Mouse (Mus musculus): ENCODE data around the gene Sik3.
"Not testable (repeated sequence)": the region's sequence is repeated elsewhere in the genome, so short reads cannot be mapped to it uniquely, and the experiment has no call there.

Sik3 gene

DNA sequence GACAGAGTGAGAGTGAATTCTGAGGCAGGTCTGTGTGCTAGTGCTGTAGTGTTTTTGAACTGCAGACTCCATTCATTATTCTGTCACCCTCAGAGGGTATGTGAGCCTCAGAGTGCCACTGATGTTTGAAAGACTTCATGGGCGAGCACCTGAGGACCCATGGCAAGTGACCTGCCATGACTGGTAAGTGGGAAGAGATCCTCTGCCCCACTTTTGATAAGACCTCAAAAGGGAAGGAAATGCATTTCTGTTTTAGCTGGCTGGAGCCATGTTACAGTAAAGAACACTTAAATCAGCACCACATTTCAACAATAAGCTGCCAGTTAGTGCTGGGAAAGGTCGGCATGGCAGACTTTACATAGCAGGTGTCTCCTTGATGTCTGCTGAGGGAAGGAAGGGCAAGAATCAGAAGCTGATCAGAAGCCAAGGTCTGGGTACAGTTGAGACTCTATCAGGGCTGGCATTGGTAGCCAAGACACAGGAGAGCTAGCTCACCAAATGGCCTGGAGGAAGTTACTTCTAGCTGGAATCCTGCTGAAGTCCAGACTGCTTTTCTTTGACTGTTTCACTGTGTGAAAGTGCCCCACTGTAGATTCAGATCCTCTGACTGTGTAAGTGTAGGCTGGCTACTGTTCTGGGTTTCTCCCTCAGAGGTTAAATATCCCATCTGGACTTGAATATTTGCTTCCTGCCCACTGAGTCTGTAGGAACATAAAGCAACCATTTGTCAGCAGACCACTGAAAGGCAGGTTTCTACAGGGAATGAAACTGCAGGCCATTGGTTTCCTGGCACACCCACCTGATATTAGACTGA is 138.5 kb downstream of the Sik3 start:
- no peak for DNase-seq (ENCODE audit: low read depth, low spot score)

DNA sequence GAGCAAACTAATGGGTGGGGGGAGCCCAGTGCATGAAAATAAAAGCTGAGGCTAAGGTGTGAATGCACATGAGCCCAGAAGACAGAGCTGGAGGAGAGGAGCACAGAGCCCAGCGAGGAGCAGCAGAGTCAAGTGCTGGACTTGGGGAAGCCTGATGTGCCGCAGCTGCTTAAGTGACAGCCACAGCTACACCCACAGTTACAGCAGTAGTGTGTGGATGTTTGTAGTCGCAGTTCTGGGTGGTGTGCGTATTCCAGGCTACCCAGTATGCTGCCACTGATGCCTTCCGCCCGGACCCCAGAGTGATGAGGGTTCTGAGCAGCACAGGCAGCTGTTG is 139.1 kb downstream of the Sik3 start:
- DNase-seq (ENCODE audit: low read depth, low spot score) = no peak

DNA sequence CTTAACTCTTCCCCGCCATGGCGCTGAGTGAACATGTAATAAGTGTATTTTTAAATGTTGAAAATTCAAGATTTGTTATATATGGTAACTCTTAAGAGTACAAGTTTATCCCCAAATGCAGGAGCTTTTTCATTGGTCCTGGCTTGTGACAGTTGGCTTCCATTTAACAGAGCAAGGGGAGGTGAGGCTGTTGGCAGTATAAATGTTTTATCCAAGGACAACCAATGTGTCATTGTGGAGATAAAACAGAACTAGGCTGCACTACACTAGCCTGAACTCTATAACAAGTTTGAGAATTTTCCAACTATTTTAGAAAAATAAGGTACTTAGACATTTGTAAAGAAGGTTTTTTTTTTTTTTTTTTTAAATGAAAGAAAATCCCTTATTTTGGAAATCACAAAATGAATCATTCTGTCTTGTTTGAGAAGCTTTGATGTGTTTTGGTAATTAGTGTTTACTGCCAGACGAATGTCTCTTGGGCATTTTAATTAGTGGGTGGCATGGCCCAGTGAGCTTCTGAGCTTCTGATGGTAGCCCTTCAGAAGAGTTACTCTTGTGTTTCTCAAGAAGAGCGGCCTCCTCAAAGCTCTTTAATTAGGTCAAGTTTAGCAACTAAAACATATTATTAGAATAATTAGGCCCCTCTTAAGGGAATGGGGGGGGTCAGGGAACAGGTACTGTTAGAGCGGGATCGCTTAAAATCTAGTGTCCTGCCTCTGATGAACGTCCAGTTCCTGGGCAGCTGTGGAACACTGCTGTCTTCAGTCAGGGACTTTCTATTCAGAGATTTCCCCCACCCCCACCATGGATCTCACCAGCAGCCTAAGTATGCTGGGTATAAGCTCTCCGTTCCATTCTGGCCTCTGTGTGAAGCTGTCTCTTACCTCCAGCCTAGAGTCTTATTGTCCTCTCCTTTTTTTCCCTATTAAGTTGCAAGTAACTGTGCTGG is 139.7 kb downstream of the Sik3 start:
- DNase-seq (ENCODE audit: low read depth, low spot score) = no peak

DNA sequence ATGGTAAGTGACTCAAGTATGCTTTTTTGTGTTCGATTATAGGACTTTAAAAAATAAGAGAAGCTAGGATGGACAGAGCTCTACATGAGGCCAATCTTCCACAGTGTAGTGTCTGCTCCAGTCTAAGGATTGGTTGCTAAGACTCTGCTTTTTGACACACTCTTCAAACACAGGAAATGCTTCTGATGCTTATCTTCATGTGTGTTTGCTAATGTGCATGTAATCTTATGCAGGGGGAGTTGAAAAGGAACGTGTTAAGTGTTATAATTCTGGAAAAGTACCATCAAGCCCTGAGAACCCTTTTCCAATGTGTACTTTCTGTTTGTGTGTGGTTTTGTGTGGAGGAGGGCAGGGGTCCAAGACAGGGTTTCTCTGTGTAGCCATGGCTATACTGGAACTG is 141.8 kb downstream of the Sik3 start:
- DNase-seq (ENCODE audit: low read depth, low spot score) = no peak

DNA sequence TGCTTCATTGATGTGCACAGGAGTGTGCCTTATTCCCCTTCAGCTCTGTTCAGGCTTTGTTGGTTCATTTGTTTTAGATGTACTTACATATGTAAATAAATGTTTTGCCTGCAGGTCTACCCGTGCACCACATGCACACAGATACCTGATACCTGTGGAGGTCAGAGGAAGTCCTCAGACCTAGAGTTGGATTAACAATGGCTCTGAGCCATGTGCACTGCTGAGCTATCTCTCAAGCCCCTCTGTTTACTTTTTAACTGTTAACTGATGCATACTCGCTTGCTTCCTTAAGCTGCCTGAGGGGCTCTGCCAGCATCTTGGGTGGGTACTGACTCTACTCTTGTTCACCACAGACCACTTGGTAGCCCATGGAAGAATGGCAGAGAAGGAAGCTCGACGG is 142.4 kb downstream of the Sik3 start:
- DNase-seq (ENCODE audit: low read depth, low spot score) = no peak

DNA sequence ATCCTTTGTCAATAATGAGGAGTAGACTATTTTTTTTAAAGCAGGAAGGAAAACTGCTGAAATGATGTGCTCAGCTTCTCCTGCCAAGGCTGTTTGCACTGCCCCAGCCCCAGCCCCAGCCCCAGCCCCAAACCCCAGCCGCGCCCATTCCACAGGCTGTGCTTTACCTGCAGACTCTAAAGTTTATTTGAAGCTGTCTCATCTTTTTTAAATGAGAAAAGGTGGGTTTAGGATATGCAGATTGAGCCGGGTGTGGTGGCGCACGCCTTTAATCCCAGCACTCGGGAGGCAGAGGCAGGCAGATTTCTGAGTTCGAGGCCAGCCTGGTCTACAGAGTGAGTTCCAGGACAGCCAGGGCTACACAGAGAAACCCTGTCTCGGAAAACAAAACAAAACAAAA is 143.2 kb downstream of the Sik3 start:
- not testable (repeated sequence) for DNase-seq (ENCODE audit: low read depth, low spot score)

DNA sequence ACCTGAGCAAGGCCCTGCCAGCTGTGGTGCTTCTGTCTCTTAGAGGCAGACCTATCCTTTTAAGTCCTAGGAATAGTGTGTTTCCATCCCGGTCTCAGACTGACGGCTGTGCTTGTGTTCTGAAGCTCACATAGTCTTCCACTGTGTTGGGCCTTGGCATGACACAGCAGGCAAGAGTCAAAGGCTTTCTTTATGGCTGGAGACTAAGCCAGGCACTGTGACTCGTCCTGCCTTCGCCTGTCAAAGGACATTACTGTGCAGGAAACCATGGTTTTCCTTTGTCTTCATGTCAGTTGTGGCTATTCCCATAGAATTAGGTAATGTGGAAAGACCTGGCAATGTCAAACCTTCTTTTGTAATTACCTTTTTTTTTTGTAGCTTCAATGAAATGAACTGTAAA is 144.1 kb downstream of the Sik3 start:
- no peak for DNase-seq (ENCODE audit: low read depth, low spot score)

DNA sequence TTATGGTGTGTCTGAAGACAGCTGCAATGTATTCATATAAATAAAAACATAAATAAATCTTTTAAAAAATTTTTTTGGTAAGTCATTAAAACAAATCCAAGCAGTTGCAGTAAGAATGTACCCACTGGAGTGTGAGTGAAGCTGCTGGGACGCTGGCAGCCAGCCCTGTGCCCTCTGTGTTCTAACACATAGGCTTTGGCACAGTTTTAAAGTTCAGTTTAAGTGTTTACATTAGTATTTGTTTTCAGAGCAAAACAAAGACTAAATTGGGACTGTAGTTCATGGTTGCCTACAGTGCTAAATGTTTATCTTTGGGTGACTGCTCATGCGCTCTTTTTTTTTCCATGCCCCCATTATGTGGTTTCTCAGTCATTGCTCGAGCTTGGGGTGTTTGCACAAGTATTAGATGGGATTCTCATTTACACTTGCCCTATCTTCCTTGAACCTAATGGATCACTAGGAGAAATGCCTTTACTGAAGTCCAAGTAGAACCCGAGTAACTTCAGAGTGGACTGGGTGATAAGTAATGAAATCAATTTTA is 145.7 kb downstream of the Sik3 start:
- DNase-seq (ENCODE audit: low read depth, low spot score) = no peak

DNA sequence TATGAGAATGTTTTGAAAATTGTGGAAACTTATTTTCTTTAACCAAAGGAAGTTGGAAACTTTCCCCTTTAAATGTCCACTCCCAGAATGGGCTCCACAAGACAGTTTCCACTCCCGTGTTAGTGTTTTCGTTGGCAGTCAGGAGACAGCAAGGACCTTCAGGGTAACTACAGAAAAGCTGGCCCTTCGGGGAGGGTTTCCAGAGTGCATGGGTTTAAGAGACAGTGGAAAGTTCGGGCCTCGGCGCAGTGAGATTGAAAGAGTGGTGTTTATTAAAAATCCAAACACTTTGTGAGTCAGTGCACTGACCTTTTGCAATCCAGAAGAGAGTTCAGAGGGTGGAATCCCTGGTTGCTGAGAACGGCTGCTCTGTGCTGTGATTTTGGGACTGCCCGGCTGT is 150.8 kb downstream of the Sik3 start:
- DNase-seq (ENCODE audit: low read depth, low spot score) = no peak

DNA sequence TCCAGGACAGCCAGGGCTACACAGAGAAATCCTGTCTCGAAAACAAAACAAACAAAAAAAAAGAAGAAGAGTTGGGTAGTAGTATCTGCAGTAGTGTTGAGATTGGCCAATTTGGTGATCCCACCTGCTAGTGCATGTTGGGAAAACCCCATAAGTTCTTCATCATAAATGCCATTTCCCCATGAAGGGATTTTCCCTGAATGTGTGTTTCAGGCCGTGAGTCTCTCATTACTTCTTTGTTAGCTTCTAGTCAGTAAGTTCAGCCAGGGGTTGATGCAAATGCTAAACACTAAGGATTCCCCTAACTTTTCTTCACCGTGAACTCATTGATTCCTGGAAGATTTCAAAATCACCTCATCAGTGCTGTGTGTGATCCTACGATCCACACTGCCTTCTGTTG is 156.2 kb downstream of the Sik3 start:
- DNase-seq (ENCODE audit: low read depth, low spot score) = no peak

DNA sequence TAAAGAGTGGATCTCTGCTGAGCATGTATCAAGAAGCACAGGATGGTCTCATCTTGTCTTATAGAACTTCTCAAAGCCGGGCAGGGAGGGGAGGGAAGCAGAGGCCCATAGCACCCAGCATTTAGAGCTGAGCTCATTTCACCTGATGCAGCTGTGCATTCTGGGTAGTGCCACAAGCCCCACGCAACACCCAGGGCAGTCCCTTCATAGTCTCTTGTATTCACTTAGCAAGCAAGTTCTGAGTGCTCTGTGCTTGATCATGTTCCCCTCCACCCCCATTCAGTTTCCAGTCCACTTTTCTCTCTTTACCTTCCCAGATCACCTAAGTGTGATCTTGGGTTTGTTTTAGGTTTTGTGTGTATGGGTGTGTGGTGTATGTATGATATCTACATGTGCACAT is 159.6 kb downstream of the Sik3 start:
- DNase-seq (ENCODE audit: low read depth, low spot score) = no peak

DNA sequence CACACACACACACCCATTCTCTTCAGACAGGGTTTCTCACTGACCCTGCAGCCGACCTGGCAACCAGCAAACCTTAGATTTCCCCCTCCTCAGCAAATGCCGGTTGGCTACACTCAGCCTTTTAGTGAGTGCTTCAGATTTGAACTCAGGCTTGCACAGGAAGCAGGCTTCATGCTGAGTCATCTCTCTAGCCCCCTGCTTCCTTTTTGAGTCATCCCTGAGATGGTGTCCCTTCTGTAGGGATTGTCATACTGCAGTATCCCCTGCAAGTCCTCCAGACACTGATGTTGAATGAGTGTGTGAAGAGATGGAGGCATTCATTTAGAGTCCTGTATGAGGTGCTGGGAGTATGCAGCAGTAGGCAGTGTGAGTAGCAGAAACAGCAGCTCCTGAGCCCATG is 160.3 kb downstream of the Sik3 start:
- DNase-seq (ENCODE audit: low read depth, low spot score) = no peak

DNA sequence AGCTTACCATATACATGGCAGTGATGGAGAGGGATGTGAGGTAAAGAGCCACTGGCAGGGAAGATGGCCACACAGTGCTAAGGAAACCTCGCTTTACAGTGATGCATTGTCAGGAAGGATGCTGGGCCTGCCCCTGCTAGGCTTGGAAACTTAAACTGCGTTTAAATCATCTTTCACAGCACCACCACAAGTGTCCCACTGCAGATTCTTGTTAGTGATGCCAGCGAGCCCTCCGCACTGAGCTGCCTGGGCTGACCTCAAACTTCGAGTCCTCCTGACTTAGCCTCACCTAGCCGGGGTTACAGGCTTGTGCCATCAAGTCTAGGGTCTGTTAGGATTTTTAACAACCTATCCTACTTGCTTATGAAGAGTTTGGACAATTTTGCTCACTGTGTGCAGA is 161.3 kb downstream of the Sik3 start:
- no peak for DNase-seq (ENCODE audit: low read depth, low spot score)

DNA sequence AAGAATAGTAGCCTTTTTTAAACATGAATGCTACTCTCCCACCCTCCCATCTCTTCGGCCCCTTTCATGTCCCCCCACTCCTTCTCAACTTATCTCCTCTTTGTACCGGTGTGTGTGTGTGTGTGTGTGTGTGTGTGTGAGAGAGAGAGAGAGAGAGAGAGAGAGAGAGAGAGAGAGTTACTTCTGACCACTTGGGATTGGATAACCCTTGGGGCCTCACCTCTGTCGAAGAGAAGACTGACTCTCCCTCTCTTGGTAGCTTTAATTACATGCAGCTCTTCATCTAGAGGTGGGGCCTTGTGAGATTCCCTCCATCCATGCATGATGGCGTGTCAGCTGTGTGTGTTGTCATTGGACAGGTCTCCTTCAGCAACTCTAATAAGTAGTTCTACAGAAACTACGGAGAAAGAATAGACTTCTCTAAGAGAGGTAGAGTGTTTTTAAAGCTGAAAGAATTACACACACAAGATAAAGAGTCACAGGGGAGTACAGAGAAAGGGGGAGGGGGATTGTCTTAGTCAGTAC is 162.2 kb downstream of the Sik3 start:
- no peak for DNase-seq (ENCODE audit: low read depth, low spot score)

DNA sequence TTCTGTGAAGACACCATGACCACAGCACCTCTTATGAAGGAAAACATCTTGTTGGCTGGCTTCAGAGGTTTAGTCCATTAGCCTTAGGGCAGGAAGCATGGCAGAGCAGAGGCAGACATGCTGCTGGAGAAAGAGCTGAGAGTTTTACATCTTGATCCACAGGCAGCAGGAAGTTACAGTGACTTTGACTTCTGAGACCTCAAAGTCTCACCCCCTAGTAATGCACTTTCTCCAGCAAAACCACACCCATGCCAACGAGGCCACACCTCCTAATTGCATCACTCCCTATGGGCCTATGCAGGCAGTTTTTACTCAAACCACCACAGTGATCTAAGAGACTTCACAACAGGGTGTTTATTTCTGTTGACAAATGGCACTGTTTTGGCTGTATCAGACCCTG is 162.7 kb downstream of the Sik3 start:
- DNase-seq (ENCODE audit: low read depth, low spot score) = no peak

DNA sequence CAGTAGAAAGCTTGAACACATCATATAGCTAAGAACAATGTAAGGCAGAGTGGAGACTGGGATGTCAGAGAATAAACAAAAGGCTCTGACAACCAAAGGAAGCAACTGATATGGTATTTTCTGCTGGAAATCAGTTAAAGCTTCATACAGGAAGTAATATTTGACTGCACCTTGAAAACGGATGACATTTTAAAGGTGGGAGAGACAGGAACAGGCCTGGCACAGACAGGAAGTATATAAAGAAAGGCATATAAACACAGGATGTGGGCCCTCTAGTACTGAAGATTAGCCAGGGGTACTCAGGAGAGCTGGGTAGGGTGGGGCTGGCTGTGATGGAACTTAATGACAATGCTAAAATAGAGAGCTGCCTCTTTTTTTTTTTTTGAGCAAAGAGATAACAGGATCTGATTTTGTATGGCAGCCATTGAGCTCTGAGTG is 163.3 kb downstream of the Sik3 start:
- DNase-seq (ENCODE audit: low read depth, low spot score) = no peak

DNA sequence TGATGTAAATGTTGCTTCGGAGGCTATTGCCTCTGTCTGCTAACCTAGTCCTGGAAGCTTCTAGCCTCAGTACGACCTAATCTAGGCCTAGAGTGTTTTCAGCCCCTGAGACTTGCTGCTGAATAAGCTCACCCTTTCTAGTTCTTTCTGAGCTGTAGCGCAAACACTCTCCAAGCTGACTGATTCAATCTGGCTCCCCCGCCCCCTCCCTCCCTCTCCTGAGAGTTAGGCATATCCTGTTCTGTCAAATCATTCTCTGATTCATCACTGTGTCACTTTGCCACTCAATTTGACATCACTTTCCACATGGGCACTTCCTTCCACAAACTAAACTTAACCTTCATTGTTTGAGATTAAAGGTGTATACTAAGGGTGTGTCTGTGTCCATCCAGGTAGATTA is 164.0 kb downstream of the Sik3 start:
- no peak for DNase-seq (ENCODE audit: low read depth, low spot score)

DNA sequence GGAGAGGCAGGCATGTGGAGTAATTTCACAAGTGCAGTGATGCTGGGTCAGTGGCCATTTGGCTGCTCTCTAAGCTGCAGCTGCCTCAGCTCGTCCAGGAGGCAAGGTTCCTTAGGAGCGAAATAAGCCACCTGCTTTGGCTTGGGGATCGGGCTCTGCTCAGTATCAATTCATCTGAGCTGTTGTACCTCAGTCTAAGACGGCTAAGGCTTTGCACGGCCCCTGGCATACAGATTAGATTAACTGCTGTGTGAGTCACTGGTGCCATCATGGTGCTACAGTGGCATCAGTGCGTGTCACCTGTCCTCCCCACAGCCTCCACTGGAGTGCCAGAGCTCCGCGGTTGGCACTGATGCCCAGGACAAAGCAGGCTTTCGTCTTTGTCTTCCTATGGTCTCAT is 166.0 kb downstream of the Sik3 start:
- DNase-seq (ENCODE audit: low read depth, low spot score) = no peak

DNA sequence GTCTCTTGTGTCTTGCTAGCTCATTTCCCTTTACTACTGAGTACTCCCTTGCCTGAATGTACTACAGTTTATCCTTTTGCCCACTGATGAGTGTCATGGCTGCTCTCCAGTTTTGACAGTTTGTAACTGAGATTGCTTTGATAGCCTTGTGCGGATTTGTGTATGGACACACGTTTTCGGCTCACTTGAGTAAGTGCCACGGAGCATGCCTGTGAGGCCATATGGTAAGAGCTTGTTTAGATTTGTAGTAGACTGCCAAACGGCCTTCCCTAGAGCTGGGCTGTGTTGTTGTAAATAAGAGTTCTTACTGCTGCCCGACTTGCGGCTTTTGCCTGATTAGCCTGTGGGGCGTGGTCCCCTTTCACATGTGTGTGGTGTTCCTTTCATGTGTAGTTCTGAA is 168.7 kb downstream of the Sik3 start:
- DNase-seq (ENCODE audit: low read depth, low spot score) = no peak

DNA sequence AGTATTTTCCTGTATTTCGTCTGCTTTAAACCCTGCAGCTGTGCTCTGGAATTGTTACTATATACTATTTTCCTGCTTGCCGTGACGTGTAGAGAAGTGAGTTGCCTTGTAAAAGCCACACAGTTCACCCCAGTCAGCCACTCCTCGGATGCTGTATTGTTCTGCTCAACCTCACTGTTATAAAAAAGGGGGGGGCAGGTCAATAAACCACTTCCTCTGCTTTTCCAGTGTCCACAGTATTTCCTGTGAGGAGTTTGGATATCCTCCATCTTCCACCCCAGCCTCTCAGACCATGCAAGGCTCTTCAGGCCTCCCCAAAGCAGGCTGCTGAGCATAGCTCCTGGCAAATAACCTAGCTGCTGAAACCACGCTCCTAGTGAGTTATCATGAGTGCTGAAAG is 171.9 kb downstream of the Sik3 start:
- DNase-seq (ENCODE audit: low read depth, low spot score) = no peak

DNA sequence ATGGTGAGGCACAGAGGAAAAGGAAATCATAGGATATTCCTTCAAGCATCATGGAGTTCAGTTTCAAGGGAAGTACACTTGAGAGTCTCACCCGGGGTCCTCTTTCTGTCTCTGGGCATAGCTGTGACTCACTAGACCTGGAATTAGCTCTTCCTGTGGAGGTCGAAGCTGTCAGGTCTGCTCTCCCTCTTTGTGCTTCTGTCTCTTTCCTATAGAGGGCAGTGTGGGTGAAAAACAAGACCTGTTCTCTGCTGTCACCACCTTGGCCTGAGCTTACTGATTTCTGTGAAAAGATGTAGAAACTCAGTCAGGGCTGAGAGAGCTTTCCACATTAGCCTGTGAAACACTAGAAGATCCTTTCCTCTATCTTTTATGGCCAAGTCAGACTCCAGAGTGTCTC is 172.6 kb downstream of the Sik3 start:
- DNase-seq (ENCODE audit: low read depth, low spot score) = no peak

DNA sequence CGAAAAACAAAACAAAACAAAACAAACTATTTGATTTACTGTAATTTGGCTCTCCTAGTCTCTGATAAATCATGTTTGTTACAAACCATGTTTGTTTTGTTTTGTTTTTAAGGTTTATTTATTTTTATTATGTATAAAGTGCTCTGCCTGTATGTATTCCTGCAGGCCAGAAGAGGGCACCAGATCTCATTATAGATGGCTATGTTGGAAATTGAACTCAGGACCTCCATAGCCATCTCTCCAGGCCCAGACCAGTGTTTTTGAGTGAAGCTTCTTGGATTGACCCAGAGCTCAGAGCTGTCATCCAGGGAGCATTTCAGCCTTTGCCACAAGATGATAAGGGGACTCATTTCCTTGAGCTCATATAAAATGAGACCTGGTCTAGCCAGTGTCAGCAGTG is 173.8 kb downstream of the Sik3 start:
- DNase-seq (ENCODE audit: low read depth, low spot score) = no peak

DNA sequence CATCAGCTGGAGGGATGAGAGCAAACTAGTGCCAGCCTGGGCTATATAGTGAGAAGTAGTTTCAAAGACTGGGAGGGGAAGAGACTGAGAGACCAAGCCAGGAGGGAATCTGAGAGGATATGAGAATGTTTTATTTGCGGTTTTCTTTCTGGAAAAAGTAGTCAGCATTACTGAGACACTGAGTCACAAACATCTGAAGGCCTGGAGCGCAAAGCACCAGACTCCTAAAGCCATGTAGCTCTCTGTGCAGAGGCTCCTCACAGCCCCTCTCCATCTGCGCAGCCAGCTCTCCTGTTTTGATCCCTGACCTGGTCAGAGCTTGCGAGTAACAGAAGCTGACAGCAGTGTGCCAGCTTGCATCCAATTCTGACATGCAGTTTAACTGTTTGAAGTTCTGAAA is 175.8 kb downstream of the Sik3 start:
- DNase-seq (ENCODE audit: low read depth, low spot score) = no peak

All from WW6 (cell line).